Mouse (Mus musculus) embryonic facial prominence, embryonic 13.5 days (tissue): ENCODE data around the gene Sgk1. TPM values are rescaled to one million over a fixed set of nuclear protein-coding genes. Genes with fewer than 3 reads are reported as not detected.

ENCODE experiments used
- ATAC-seq: fragments of 200-750 bp; cut with Nextera tagmentation; 2 replicates; pipeline ENCODE4 v1.8.0; 2017; ENCODE audit warnings: low read depth; ENCODE audit not compliant: insufficient number of reproducible peaks, insufficient read depth, low FRiP score, low TSS enrichment
- H3K27ac ChIP-seq: fragments of 300-500 bp; sonication (generic); 2 replicates; pipeline ENCODE4 v1.5.1; 2015; ENCODE audit warnings: moderate library complexity, mild to moderate bottlenecking, inconsistent platforms
- H3K27me3 ChIP-seq: fragments of 300-500 bp; sonication (generic); 2 replicates; pipeline ENCODE4 v1.6.1; 2015; ENCODE audit warnings: mild to moderate bottlenecking, inconsistent platforms
- H3K36me3 ChIP-seq: fragments of 300-500 bp; sonication (generic); 2 replicates; pipeline ENCODE4 v1.6.1; 2015; ENCODE audit warnings: mild to moderate bottlenecking, inconsistent platforms
- H3K4me1 ChIP-seq: fragments of 300-500 bp; sonication (generic); 2 replicates; pipeline ENCODE4 v1.6.1; 2015; ENCODE audit warnings: inconsistent platforms
- H3K4me2 ChIP-seq: fragments of 300-500 bp; sonication (generic); 2 replicates; pipeline ENCODE4 v1.6.1; 2015; ENCODE audit warnings: moderate library complexity, mild to moderate bottlenecking, inconsistent platforms
- H3K4me3 ChIP-seq: fragments of 300-500 bp; sonication (generic); 2 replicates; pipeline ENCODE4 v1.5.1; 2015; ENCODE audit warnings: mild to moderate bottlenecking, inconsistent platforms
- H3K9ac ChIP-seq: fragments of 300-500 bp; sonication (generic); 2 replicates; pipeline ENCODE4 v1.6.1; 2015; ENCODE audit warnings: mild to moderate bottlenecking, inconsistent platforms
- H3K9me3 ChIP-seq: fragments of 300-500 bp; sonication (generic); 2 replicates; pipeline ENCODE4 v1.6.1; 2016; ENCODE audit warnings: inconsistent platforms
- WGBS: fragments of 180-500 bp; shearing (Covaris S2); methylation state at CpG from one replicate; pipeline ENCODE4 v1.1.7; 2015; ENCODE audit warnings: mixed read lengths; 5-methylcytosine and 5-hydroxymethylcytosine counted together
- polyA plus RNA-seq: library from polyadenylated mRNA; unstranded; fragments of >200 nt; fragmentation: Nextera tagmentation; extraction: Ambion mirVana; gene quantifications from 2 replicates; pipeline ENCODE4 v1.2.1, GENCODE M21; 2015

The Sgk1 gene
- polyA plus RNA-seq, 1 experiment from 2014 or later: 48.9 TPM

DNA sequence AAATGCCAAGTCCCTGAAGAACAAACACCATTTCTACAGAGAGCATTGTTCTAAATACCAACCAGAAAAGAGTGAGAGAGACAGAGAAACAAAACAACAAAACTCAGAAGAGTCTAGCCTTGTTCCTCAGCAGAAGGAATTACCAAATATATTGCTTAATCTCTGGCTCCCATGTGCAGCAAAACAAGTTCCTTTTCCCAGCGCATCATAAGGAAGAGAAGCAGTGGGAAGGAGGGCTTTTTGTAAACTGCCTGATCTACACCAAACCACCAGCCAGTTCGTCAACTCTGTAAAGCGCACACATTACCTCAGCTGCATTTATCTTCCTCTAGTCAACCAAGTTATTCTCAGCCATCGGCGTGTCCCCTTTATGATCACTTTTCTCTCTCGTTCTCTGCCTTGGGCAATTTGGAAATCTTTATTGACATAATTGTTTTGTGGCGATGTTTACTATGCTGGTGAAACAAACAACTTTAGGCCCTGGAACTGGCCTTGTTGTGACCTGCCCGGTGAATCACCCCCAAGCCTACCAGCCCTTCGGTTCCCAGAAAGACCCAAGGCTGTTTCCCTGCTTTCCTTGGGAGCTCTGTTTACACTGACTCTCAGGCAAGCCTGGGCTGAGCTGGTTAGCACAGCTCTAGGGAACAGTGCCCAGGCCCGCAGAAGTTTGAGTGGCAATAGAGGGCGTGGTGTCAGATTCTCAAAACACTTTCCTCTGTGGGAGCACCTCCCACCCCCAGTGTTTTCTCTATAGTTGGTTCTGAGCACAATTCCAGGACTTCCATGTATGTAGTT lies 34.8 kb upstream of the Sgk1 start:
- Histone ChIP-seq H3K4me1 (peaks cover 33% of the 10 kb centered on the region), H3K9me3 (no peaks in the 10 kb centered on the region), H3K36me3 (no peaks in the 10 kb centered on the region), H3K9ac (no peak overlapping the region), H3K27ac (peak overlapping the region; percentile 55; the same call in 1 of the 2 replicates), H3K4me3 (no peak overlapping the region), H3K27me3 (no peaks in the 10 kb centered on the region; the same call in 1 of the 2 replicates), H3K4me2 (no peak overlapping the region)
- ATAC-seq: 0 out of 2 replicates have a peak, but pooled peaks have one; percentile 50
- 68% methylated on average over 11 of the region's 11 CpGs for WGBS

DNA sequence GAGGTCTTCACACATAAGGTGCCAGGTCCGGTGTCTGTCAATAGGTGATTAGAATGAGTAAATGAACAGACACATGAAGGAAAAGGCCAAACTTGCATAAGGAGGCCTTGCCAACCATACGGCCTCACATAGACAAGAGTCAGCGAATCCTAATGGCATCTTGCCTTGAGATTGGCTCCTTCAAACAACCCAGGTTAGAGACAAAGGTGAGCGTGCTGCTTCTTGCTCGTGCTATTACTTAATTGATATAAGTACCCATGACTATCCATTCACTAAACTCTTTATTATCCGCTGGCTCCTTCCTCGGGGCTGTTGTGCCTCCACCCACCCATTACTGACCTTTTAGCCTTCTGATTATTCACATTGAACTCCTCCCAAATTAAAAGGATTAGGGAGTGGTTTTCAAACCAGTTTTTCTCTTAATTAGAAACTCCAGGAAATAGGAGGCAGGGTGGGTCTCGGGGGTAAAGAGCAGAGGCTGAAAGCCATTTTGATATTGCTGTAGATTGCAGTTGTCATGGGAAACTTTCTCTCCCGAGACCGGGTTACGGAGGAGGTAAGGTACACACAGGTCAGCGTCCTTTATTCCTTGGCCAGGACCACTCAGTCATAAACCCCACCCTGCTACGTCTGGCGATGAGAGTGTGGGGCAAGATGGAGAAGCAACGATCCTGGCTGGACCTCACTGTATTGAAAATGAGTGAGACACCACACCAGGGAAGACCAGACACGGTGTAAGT lies 33.9 kb upstream of the Sgk1 start:
- H3K27ac ChIP-seq: no peak overlapping the region
- no peaks in the 10 kb centered on the region for H3K36me3 ChIP-seq
- H3K4me2 ChIP-seq: no peak overlapping the region
- no peaks in the 10 kb centered on the region for H3K9me3 ChIP-seq
- peaks cover 27% of the 10 kb centered on the region for H3K4me1 ChIP-seq
- 63% methylated on average over 16 of the region's 16 CpGs for WGBS
- no peak overlapping the region for H3K4me3 ChIP-seq
- no peak for ATAC-seq
- H3K9ac ChIP-seq: no peak overlapping the region
- no peaks in the 10 kb centered on the region; the same call in 1 of the 2 replicates for H3K27me3 ChIP-seq

DNA sequence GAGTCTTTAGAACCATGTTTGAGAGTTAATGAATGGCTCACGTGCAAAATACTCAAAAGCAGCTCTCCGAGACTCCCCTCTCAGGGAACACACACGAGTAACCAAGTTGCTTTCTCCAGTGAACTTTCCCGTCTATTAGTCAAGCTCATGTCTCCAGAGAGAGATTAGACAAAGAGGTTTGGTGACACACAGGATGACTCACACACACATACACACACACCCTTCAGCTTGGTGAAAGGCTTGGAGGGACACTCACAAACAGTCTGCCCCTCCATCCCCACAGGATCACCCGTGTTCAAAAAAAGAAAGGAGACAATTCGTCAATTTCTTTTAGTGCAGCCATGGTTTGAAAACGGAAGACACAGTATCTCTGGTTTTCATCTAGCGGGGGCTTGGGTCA lies 32.7 kb upstream of the Sgk1 start:
- Histone ChIP-seq H3K4me3 (no peak overlapping the region), H3K27me3 (no peaks in the 10 kb centered on the region; the same call in 1 of the 2 replicates), H3K9ac (no peak overlapping the region), H3K4me1 (peaks cover 21% of the 10 kb centered on the region), H3K36me3 (no peaks in the 10 kb centered on the region), H3K27ac (no peak overlapping the region), H3K4me2 (no peak overlapping the region), H3K9me3 (no peaks in the 10 kb centered on the region)
- ATAC-seq: no peak
- WGBS: 76% methylated on average over 8 of the region's 8 CpGs

DNA sequence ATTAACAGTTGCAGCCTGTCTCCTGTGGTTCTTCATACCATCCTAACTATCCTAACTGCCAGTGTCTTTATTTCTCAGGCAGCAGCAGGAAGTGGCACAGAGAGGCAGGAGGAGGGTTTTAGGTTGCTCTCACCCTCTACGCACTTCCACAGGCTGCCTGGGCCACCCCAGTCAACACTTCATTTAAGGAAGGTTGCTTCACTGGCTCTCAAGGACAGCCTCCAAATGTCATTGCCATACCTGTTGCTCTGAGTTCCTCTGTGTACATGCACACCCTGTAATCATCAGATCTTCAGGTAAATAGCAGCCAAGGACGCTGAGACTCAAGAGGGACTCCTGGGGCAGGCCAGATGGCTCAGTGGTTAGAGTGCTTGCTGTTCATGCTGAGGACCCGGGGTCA lies 31.7 kb upstream of the Sgk1 start:
- peaks cover 21% of the 10 kb centered on the region for H3K4me1 ChIP-seq
- no peak overlapping the region for H3K4me2 ChIP-seq
- H3K27me3 ChIP-seq: no peaks in the 10 kb centered on the region; the same call in 1 of the 2 replicates
- H3K4me3 ChIP-seq: no peak overlapping the region
- no peak overlapping the region for H3K27ac ChIP-seq
- no peaks in the 10 kb centered on the region for H3K36me3 ChIP-seq
- ATAC-seq: no peak
- no peaks in the 10 kb centered on the region for H3K9me3 ChIP-seq
- H3K9ac ChIP-seq: no peak overlapping the region
- 95% methylated on average over 3 of the region's 3 CpGs for WGBS

DNA sequence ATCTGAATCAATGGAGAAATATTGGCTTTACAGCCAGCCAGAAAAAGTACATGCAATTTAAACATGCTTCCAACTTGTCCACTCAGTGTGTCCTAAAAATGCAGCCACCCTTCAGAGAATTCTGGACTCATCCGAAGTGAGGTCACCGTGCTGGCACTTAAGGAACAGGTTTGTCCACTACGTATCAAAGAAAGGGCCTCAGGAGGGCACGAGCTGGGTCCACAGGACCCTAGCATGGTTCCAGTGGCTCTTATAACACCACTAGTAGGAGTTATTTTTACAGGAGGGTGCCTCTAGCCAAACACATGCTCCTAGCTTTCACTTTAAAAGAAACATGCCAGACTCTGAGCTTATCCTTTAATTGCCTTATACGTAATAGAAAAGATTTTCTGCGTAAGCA lies 28.9 kb upstream of the Sgk1 start:
- Histone ChIP-seq H3K4me3 (no peak overlapping the region), H3K9me3 (no peaks in the 10 kb centered on the region), H3K4me2 (no peak overlapping the region), H3K36me3 (no peaks in the 10 kb centered on the region), H3K27ac (no peak overlapping the region), H3K9ac (no peak overlapping the region), H3K27me3 (no peaks in the 10 kb centered on the region), H3K4me1 (peaks cover 15% of the 10 kb centered on the region)
- no peak for ATAC-seq
- 66% methylated on average over 6 of the region's 6 CpGs for WGBS

DNA sequence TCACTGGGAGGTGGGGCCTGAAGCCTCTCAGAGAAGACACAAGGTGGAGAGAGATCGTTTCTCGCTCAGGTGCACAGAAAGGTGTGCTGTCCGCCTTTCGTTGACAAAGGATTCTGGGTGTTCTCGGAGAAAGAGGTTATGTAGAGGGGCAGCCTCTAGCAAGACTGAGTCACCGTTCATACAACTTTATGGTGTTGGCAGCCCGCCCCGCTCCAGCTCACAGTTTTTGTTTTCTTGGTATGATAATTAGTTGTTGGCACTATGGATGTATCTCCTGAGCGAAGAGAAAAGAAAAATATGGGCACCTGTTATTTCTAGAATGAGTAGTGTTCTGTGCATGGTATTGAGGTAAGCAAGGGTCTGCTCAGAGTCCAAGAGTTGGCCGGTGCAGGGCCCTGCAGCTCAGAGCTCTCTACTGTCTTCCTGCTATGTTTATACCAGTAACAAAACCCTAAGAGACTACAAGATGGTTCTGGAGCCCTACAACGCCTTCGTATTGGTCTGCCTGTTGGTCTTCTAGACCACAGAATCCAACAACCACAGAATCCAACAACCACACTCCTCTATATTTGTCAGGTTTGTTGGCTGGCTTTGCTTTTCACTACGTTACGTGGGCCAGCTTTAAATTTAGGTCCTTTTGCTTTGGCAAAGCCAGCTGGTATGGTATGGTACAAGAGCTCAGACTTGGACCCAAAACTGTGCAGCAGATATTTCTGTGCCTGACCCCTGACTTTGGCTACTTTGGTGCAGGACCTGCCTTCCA lies 28.2 kb upstream of the Sgk1 start:
- H3K27ac ChIP-seq: no peak overlapping the region
- ATAC-seq: no peak
- 86% methylated on average over 14 of the region's 14 CpGs for WGBS
- no peaks in the 10 kb centered on the region for H3K27me3 ChIP-seq
- no peaks in the 10 kb centered on the region for H3K9me3 ChIP-seq
- no peak overlapping the region for H3K4me2 ChIP-seq
- H3K4me3 ChIP-seq: no peak overlapping the region
- no peak overlapping the region for H3K9ac ChIP-seq
- H3K36me3 ChIP-seq: no peaks in the 10 kb centered on the region
- peaks cover 13% of the 10 kb centered on the region for H3K4me1 ChIP-seq

DNA sequence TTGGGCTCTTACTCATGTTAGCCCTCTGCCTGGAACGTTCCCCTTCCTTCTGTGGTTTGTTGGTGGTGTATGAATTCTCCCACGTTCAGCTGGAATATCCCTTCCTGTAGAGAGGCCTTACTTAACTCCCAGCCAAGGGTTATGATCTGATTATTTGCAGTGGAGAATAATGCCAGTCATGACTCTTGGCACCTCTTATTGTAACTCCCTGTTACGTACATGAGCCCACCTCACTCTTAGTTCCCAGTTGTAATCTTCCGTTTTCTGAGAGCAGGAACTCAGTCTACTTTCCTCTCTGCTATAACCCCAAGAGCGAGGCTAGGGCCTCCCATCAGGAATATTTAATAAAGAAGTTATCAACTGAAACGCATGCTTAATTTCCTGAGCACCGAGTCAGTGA lies 26.6 kb upstream of the Sgk1 start:
- 86% methylated on average over 7 of the region's 7 CpGs for WGBS
- no peak overlapping the region for H3K27ac ChIP-seq
- H3K4me1 ChIP-seq: peaks cover 13% of the 10 kb centered on the region
- H3K27me3 ChIP-seq: no peaks in the 10 kb centered on the region
- no peak overlapping the region for H3K4me3 ChIP-seq
- no peaks in the 10 kb centered on the region for H3K9me3 ChIP-seq
- H3K4me2 ChIP-seq: no peak overlapping the region
- H3K36me3 ChIP-seq: no peaks in the 10 kb centered on the region
- no peak for ATAC-seq
- no peak overlapping the region for H3K9ac ChIP-seq

DNA sequence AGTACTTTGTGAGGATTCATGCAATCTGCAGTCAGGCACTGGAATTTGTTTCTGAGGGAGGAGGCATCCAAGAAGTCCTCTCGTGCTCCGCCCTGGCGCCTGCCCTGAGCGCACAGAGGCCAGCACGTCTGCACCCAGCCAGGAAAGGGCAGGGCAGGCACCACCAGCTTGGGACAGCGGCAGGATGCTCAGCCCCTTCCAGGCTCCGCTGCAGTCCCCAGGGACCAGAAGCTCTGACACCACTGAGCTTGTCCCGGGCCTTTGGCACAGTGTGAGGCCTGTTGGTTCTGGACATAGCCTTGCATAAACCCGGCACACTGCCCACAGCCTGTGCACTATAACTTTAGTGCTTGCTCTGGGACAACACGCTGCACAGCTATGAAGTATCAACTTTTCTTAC lies 24.3 kb upstream of the Sgk1 start:
- H3K9me3 ChIP-seq: no peaks in the 10 kb centered on the region
- no peaks in the 10 kb centered on the region for H3K27me3 ChIP-seq
- no peak for ATAC-seq
- H3K9ac ChIP-seq: no peak overlapping the region
- H3K4me3 ChIP-seq: no peak overlapping the region
- WGBS: 65% methylated on average over 10 of the region's 10 CpGs
- H3K4me2 ChIP-seq: no peak overlapping the region
- no peak overlapping the region for H3K27ac ChIP-seq
- no peaks in the 10 kb centered on the region for H3K36me3 ChIP-seq
- peaks cover 10% of the 10 kb centered on the region for H3K4me1 ChIP-seq

DNA sequence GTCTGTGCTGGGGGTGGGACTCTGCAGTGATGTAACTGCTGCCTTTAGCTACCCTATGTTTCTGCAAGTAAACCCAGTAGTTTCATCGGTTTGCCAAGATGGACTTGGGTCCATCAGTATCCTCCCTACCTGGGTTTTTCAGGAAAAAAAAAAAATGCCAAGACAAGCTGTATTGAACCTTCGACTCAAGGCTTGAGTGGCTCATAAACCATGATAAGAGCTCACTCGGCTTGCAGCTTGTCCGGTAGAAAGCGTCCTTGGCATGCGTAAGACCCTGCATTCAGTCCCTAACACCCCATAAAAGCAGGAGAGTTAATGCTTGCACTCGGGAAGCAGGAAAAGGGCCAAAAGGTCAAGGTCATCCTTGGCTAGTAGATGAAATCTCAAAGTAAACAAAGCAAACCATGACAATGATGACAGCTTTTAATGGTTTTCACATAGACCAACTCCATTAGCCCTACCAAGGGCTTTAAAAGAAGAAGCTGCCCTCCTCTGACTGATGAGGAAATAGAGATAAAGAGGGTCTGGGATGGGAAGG lies 23.5 kb upstream of the Sgk1 start:
- Histone ChIP-seq H3K9ac (no peak overlapping the region), H3K4me3 (no peak overlapping the region), H3K27me3 (no peaks in the 10 kb centered on the region), H3K27ac (no peak overlapping the region), H3K4me1 (peaks cover 8% of the 10 kb centered on the region), H3K36me3 (no peaks in the 10 kb centered on the region), H3K4me2 (no peak overlapping the region), H3K9me3 (no peaks in the 10 kb centered on the region)
- ATAC-seq: no peak
- 80% methylated on average over 7 of the region's 7 CpGs for WGBS

DNA sequence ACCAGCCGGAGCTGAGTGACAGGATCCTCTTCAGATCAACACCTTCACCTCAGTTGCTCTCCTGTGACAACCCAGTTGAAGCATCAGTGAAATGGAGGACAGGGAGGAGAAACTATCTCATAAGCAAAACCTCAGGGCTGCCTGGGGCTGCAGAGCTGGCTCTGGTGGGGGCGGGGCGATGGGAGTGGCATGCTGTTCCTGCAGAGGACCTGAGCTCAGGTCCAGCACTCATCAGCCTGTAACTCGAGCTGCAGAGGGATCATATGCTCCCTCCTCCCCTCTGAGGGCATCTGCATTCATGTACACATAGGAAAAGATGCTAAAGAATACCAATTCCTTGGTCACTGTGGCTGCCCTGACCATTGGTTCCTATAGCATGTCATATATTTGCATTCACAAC lies 15.5 kb upstream of the Sgk1 start:
- no peak overlapping the region for H3K4me3 ChIP-seq

DNA sequence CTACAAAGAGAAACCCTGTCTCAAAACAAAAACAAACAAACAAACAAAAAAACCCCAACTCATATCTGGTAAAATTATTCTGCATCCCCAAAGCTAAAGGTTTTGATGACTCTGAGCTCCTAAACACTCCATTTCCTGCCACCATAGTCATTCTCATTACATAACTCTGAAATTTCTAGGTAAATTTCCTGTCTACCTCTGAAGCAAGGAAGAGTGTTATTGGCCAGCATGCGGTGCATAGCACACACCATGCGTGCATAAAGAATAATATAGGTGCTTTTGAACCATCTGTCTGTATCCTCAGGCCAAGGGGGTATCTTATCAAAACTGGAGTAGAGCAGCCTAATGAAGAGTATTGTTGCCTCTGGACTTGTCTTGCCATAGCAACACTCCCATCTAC lies 13.8 kb upstream of the Sgk1 start:
- WGBS: 88% methylated on average over 2 of the region's 2 CpGs
- Histone ChIP-seq H3K36me3 (no peaks in the 10 kb centered on the region), H3K27ac (no peak overlapping the region), H3K4me1 (peaks cover 6% of the 10 kb centered on the region), H3K4me2 (no peak overlapping the region), H3K9ac (no peak overlapping the region), H3K9me3 (no peaks in the 10 kb centered on the region), H3K27me3 (no peaks in the 10 kb centered on the region), H3K4me3 (no peak overlapping the region)
- ATAC-seq: no peak

More for the DNA sequence above, 15.5 kb upstream of the Sgk1 start:
- Histone ChIP-seq H3K27me3 (no peaks in the 10 kb centered on the region), H3K9me3 (no peaks in the 10 kb centered on the region), H3K4me2 (no peak overlapping the region), H3K9ac (no peak overlapping the region), H3K27ac (no peak overlapping the region), H3K4me1 (peaks cover 6% of the 10 kb centered on the region), H3K36me3 (no peaks in the 10 kb centered on the region)
- no peak for ATAC-seq
- 22% methylated on average over 4 of the region's 4 CpGs for WGBS
